Mouse (Mus musculus): Measurements from ENCODE around the gene Eif2a. TPM values are rescaled to one million over a fixed set of nuclear protein-coding genes. Genes with fewer than 3 reads are reported as not detected.

The Eif2a gene
- polyA plus RNA-seq, 1 experiment from 2014 or later: 44.7 TPM

- H3K9ac ChIP-seq: peak overlapping the region; percentile 67
- peak overlapping the region; percentile 92 for H3K4me3 ChIP-seq
- ATAC-seq (ENCODE audit: low FRiP score): peak; percentile 0; the same call in 1 of the 2 replicates
- 4% methylated on average over 4 of the region's 4 CpGs for WGBS
- peaks cover 22% of the 10 kb centered on the region for H3K4me1 ChIP-seq (replicated peaks)
- H3K9me3 ChIP-seq: no peaks in the 10 kb centered on the region
- H3K27me3 ChIP-seq: no peaks in the 10 kb centered on the region
- H3K36me3 ChIP-seq: peaks cover 20% of the 10 kb centered on the region
- H3K27ac ChIP-seq: peak overlapping the region; percentile 95
- H3K4me2 ChIP-seq: peak overlapping the region; percentile 64
Observed at GRCm38 (mm10) chr3:58526408-58526737, 752 bp downstream of the Eif2a start.

GRCm38 (mm10) chr3:58536573-58536972, 11.0 kb downstream of the Eif2a start:
- H3K4me3 ChIP-seq: no peak overlapping the region

GRCm38 (mm10) chr3:58552001-58552811, 26.6 kb downstream of the Eif2a start:
- H3K4me1 ChIP-seq (replicated peaks): no peaks in the 10 kb centered on the region
- H3K4me2 ChIP-seq: no peak overlapping the region
- no peak for ATAC-seq (ENCODE audit: low FRiP score)
- no peaks in the 10 kb centered on the region for H3K27me3 ChIP-seq
- 88% methylated on average over 1 of the region's 1 CpGs for WGBS
- H3K9me3 ChIP-seq: no peaks in the 10 kb centered on the region
- no peak overlapping the region for H3K9ac ChIP-seq
- H3K36me3 ChIP-seq: peaks cover 81% of the 10 kb centered on the region
- no peak overlapping the region for H3K4me3 ChIP-seq
- H3K27ac ChIP-seq: no peak overlapping the region

More at GRCm38 (mm10) chr3:58536573-58536972, 11.0 kb downstream of the Eif2a start:
- Histone ChIP-seq H3K9me3 (no peaks in the 10 kb centered on the region), H3K27me3 (no peaks in the 10 kb centered on the region), H3K36me3 (peaks cover 56% of the 10 kb centered on the region), H3K9ac (no peak overlapping the region), H3K27ac (no peak overlapping the region), H3K4me1 (replicated peaks) (no peaks in the 10 kb centered on the region), H3K4me2 (no peak overlapping the region)
- 91% methylated on average over 3 of the region's 3 CpGs for WGBS
- ATAC-seq (ENCODE audit: low FRiP score): no peak

- no peak overlapping the region for H3K4me3 ChIP-seq
- H3K4me2 ChIP-seq: no peak overlapping the region
- no peaks in the 10 kb centered on the region for H3K4me1 ChIP-seq (replicated peaks)
- ATAC-seq (ENCODE audit: low FRiP score): no peak
- no peaks in the 10 kb centered on the region for H3K9me3 ChIP-seq
- H3K36me3 ChIP-seq: peaks cover 62% of the 10 kb centered on the region
- H3K9ac ChIP-seq: no peak overlapping the region
- H3K27me3 ChIP-seq: no peaks in the 10 kb centered on the region
- no peak overlapping the region for H3K27ac ChIP-seq
- 75% methylated on average over 7 of the region's 7 CpGs for WGBS
Observed at GRCm38 (mm10) chr3:58556649-58557048, 31.0 kb downstream of the Eif2a start.

GRCm38 (mm10) chr3:58559887-58560286, 34.3 kb downstream of the Eif2a start:
- no peaks in the 10 kb centered on the region for H3K4me1 ChIP-seq (replicated peaks)
- H3K9me3 ChIP-seq: no peaks in the 10 kb centered on the region
- 28% methylated on average over 2 of the region's 2 CpGs for WGBS
- no peak overlapping the region for H3K4me2 ChIP-seq
- no peak overlapping the region for H3K27ac ChIP-seq
- H3K4me3 ChIP-seq: no peak overlapping the region
- H3K9ac ChIP-seq: no peak overlapping the region
- H3K36me3 ChIP-seq: peaks cover 33% of the 10 kb centered on the region
- no peaks in the 10 kb centered on the region for H3K27me3 ChIP-seq
- no peak for ATAC-seq (ENCODE audit: low FRiP score)

GRCm38 (mm10) chr3:58561437-58561836, 35.8 kb downstream of the Eif2a start:
- WGBS: 27% methylated on average over 2 of the region's 2 CpGs
- H3K9me3 ChIP-seq: no peaks in the 10 kb centered on the region

GRCm38 (mm10) chr3:58570821-58571220, 45.2 kb downstream of the Eif2a start:
- Histone ChIP-seq H3K4me2 (no peak overlapping the region), H3K4me3 (no peak overlapping the region), H3K4me1 (replicated peaks) (0 out of 2 replicates have a peak, but pooled peaks cover 3% of the 10 kb centered on the region), H3K27ac (no peak overlapping the region), H3K9ac (no peak overlapping the region), H3K36me3 (no peaks in the 10 kb centered on the region), H3K27me3 (no peaks in the 10 kb centered on the region), H3K9me3 (no peaks in the 10 kb centered on the region)
- WGBS: 86% methylated on average over 3 of the region's 3 CpGs
- ATAC-seq (ENCODE audit: low FRiP score): no peak

More at GRCm38 (mm10) chr3:58561437-58561836, 35.8 kb downstream of the Eif2a start:
- ATAC-seq (ENCODE audit: low FRiP score): no peak
- no peak overlapping the region for H3K9ac ChIP-seq
- no peaks in the 10 kb centered on the region for H3K4me1 ChIP-seq (replicated peaks)
- H3K27me3 ChIP-seq: no peaks in the 10 kb centered on the region
- no peak overlapping the region for H3K27ac ChIP-seq
- no peak overlapping the region for H3K4me3 ChIP-seq
- H3K36me3 ChIP-seq: peaks cover 18% of the 10 kb centered on the region
- no peak overlapping the region for H3K4me2 ChIP-seq

- Histone ChIP-seq H3K27ac (peak within 1 kb of the TSS; percentile 99), H3K27me3 (no peaks in the 10 kb centered on the region), H3K9ac (peak within 1 kb of the TSS; percentile 99), H3K4me3 (peak within 1 kb of the TSS; percentile 94), H3K4me2 (peak within 1 kb of the TSS; percentile 62), H3K36me3 (peaks cover 10% of the 10 kb centered on the region; the same call in 1 of the 2 replicates), H3K9me3 (no peaks in the 10 kb centered on the region), H3K4me1 (replicated peaks) (peaks cover 20% of the 10 kb centered on the region)
- peak; percentile 96 for ATAC-seq (ENCODE audit: low FRiP score)
- 2% methylated on average over 59 of the region's 59 CpGs for WGBS
Observed at GRCm38 (mm10) chr3:58576137-58577066, 50.8 kb downstream of the Eif2a start, which contains the start of gene Selenot. Selenot (plus strand) TSS chr3:58576636.

- Histone ChIP-seq H3K4me2 (peak overlapping the region; percentile 62), H3K27ac (peak overlapping the region; percentile 99), H3K9ac (peak overlapping the region; percentile 99), H3K4me3 (peak overlapping the region; percentile 94), H3K9me3 (no peaks in the 10 kb centered on the region), H3K27me3 (no peaks in the 10 kb centered on the region), H3K36me3 (peaks cover 10% of the 10 kb centered on the region; the same call in 1 of the 2 replicates), H3K4me1 (replicated peaks) (peaks cover 25% of the 10 kb centered on the region)
- peak; percentile 78 for ATAC-seq (ENCODE audit: low FRiP score)
- under 1% methylated on average over 35 of the region's 36 CpGs for WGBS
Observed at GRCm38 (mm10) chr3:58577067-58577503, 51.5 kb downstream of the Eif2a start.

- H3K9me3 ChIP-seq: no peaks in the 10 kb centered on the region
- H3K36me3 ChIP-seq: peaks cover 10% of the 10 kb centered on the region; the same call in 1 of the 2 replicates
- no peak for ATAC-seq (ENCODE audit: low FRiP score)
- 16% methylated on average over 8 of the region's 8 CpGs for WGBS
- peak overlapping the region; percentile 62 for H3K4me2 ChIP-seq
- peak overlapping the region; percentile 94 for H3K4me3 ChIP-seq
- H3K27me3 ChIP-seq: no peaks in the 10 kb centered on the region
- H3K9ac ChIP-seq: peak overlapping the region; percentile 99
- peak overlapping the region; percentile 99; the same call in 1 of the 2 replicates for H3K27ac ChIP-seq
- H3K4me1 ChIP-seq (replicated peaks): peaks cover 30% of the 10 kb centered on the region
Observed at GRCm38 (mm10) chr3:58577506-58578050, 52.0 kb downstream of the Eif2a start.

- Histone ChIP-seq H3K27me3 (no peaks in the 10 kb centered on the region), H3K9ac (no peak overlapping the region), H3K4me1 (replicated peaks) (peaks cover 31% of the 10 kb centered on the region), H3K36me3 (peaks cover 17% of the 10 kb centered on the region), H3K4me2 (no peak overlapping the region), H3K9me3 (no peaks in the 10 kb centered on the region), H3K27ac (no peak overlapping the region), H3K4me3 (no peak overlapping the region)
- no peak for ATAC-seq (ENCODE audit: low FRiP score)
- WGBS: 95% methylated on average over 4 of the region's 4 CpGs
Observed at GRCm38 (mm10) chr3:58581530-58581929, 55.9 kb downstream of the Eif2a start.

GRCm38 (mm10) chr3:58582297-58582696, 56.7 kb downstream of the Eif2a start:
- H3K9me3 ChIP-seq: no peaks in the 10 kb centered on the region
- H3K27me3 ChIP-seq: no peaks in the 10 kb centered on the region
- peaks cover 31% of the 10 kb centered on the region for H3K4me1 ChIP-seq (replicated peaks)
- 83% methylated on average over 5 of the region's 5 CpGs for WGBS
- H3K4me3 ChIP-seq: no peak overlapping the region
- peaks cover 23% of the 10 kb centered on the region for H3K36me3 ChIP-seq
- no peak for ATAC-seq (ENCODE audit: low FRiP score)
- no peak overlapping the region for H3K4me2 ChIP-seq
- no peak overlapping the region for H3K9ac ChIP-seq
- no peak overlapping the region for H3K27ac ChIP-seq

Measured in hindbrain, embryonic 13.5 days (tissue).